Mouse (Mus musculus) thymus, adult 2 months (tissue): ENCODE measurements around the gene Capn2. TPM values are rescaled to one million over a fixed set of nuclear protein-coding genes. Genes with fewer than 3 reads are reported as not detected.

Experiments used
- DNase-seq: peaks from one replicate; pipeline ENCODE4 v3.0.0; 2021
- H3K27ac ChIP-seq: fragments of 200-500 bp; 2 replicates; pipeline ENCODE4 v1.5.1; 2012; ENCODE audit warnings: low read length, control low read depth; ENCODE audit not compliant: control insufficient read depth, insufficient read depth
- H3K27me3 ChIP-seq: fragments of 200-500 bp; 2 replicates; pipeline ENCODE4 v1.6.1; 2012; ENCODE audit warnings: mild to moderate bottlenecking, low read length, moderate library complexity, mixed read lengths; ENCODE audit not compliant: control insufficient read depth, insufficient read depth
- H3K36me3 ChIP-seq: fragments of 200-500 bp; 2 replicates; pipeline ENCODE4 v1.6.1; 2012; ENCODE audit warnings: mild to moderate bottlenecking, low read length, moderate library complexity; ENCODE audit not compliant: control insufficient read depth, insufficient read depth
- H3K4me1 ChIP-seq: fragments of 200-500 bp; replicated peaks from 2 replicates; pipeline ENCODE4 v1.6.1; 2012; ENCODE audit warnings: low read length; ENCODE audit not compliant: control insufficient read depth, insufficient read depth
- H3K4me3 ChIP-seq: fragments of 200-500 bp; 2 replicates; pipeline ENCODE4 v1.5.1; 2012; ENCODE audit warnings: mild to moderate bottlenecking, low read length, control low read depth, moderate library complexity; ENCODE audit not compliant: control insufficient read depth, insufficient read depth
- CTCF ChIP-seq: fragments of 200-500 bp; IDR thresholded peaks from 2 replicates; pipeline ENCODE4 v1.5.1; 2012; ENCODE audit warnings: mild to moderate bottlenecking, control low read depth, low read length, moderate library complexity, borderline replicate concordance; ENCODE audit not compliant: control insufficient read depth, poor library complexity, insufficient read depth; ENCODE audit errors: extremely low read depth
- POLR2A ChIP-seq: fragments of 200-500 bp; IDR thresholded peaks from 2 replicates; pipeline ENCODE4 v1.6.1; 2012; ENCODE audit warnings: mild to moderate bottlenecking, low read length, control low read depth, moderate library complexity; ENCODE audit not compliant: control insufficient read depth, poor library complexity, insufficient read depth; ENCODE audit errors: extremely low read depth
- WGBS: fragments of 180-500 bp; shearing (Covaris S2); methylation state at CpG from one replicate; pipeline ENCODE4 v1.1.7; 2018; 5-methylcytosine and 5-hydroxymethylcytosine counted together
- polyA plus RNA-seq: library from polyadenylated mRNA; depleted of rRNA; stranded (reverse); fragments of >200 nt; gene quantifications from 2 replicates; pipeline ENCODE4 v1.2.3, GENCODE M21; 2012

Gene Capn2
- polyA plus RNA-seq, 1 experiment, result 19.4 TPM

GRCm38 (mm10) chr1:182482991-182483909 lies 34.2 kb downstream of the Capn2 start:
- 96% methylated on average over 14 of the region's 14 CpGs for WGBS
- TF ChIP-seq POLR2A (no peak), CTCF (no peak)
- Histone ChIP-seq H3K4me1 (no peaks in the 10 kb centered on the region), H3K27ac (no peak overlapping the region), H3K4me3 (no peak overlapping the region), H3K27me3 (no peaks in the 10 kb centered on the region), H3K36me3 (no peaks in the 10 kb centered on the region)
- DNase-seq, result no peak

DNA sequence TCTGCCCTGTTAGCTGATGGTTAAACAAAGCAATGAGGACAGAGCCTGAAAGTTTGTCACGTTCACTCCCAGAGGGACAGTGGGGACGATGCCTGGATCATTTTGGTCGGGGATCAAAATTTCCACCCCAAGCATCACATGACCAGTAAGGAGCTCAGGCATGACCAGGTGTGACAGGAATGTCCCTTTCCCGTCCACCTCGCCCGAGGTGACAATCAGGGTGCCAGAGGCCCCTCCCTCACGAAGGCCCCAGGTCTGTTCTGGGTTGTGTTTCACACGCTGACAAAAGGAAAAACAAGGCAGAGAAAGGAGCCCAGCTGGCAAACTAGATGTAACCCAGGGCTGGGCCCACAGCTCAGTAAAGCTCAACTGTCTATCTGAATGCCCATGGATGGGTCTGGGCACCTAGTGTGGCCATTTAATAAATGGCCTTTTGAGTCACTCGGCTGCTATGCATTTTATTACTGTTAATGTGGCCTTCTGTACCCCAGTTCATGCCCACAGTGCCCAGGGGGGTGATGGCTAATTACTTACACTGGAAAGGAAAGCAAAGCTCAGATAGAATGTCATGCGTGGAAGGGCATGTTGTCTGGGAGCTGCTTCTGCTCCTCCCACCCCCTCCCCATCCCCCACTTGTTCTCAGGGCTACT lies 35.6 kb downstream of the Capn2 start:
- Histone ChIP-seq H3K4me3 (no peak overlapping the region), H3K4me1 (no peaks in the 10 kb centered on the region), H3K36me3 (no peaks in the 10 kb centered on the region; the same call in 1 of the 2 replicates), H3K27ac (no peak overlapping the region), H3K27me3 (no peaks in the 10 kb centered on the region)
- no peak for DNase-seq
- TF ChIP-seq POLR2A (no peak), CTCF (no peak)
- 95% methylated on average over 10 of the region's 10 CpGs for WGBS

DNA sequence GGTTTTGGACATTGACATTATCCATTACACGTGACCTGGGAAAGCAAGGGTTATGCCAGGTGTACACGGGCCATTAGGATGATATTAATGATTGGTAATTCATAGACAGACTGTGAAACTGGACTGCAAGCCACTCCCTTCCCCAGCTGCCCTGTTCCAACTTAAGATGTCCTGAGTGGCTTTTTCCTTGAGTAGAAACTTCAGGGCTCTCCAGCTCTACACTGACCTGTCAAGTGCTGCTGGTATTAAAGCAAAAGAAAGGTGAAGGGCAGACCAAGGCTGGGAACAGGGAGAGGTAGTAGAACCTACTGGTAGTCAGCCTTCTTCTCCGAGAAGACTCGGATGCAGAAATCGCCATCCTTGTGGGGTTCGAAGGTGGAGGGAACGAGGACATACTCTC lies 36.3 kb downstream of the Capn2 start:
- 96% methylated on average over 7 of the region's 7 CpGs for WGBS
- H3K36me3 ChIP-seq, result no peaks in the 10 kb centered on the region; the same call in 1 of the 2 replicates
- no peaks in the 10 kb centered on the region for H3K4me1 ChIP-seq
- TF ChIP-seq POLR2A (no peak), CTCF (no peak)
- no peak for DNase-seq
- no peak overlapping the region for H3K27ac ChIP-seq
- H3K27me3 ChIP-seq, result no peaks in the 10 kb centered on the region
- no peak overlapping the region for H3K4me3 ChIP-seq

GRCm38 (mm10) chr1:182478935-182479334 lies 38.5 kb downstream of the Capn2 start:
- Histone ChIP-seq H3K27me3 (no peaks in the 10 kb centered on the region), H3K27ac (no peak overlapping the region), H3K4me1 (no peaks in the 10 kb centered on the region), H3K4me3 (no peak overlapping the region), H3K36me3 (no peaks in the 10 kb centered on the region; the same call in 1 of the 2 replicates)
- no peak for DNase-seq
- TF ChIP-seq CTCF (no peak), POLR2A (no peak)
- 85% methylated on average over 4 of the region's 4 CpGs for WGBS

DNA sequence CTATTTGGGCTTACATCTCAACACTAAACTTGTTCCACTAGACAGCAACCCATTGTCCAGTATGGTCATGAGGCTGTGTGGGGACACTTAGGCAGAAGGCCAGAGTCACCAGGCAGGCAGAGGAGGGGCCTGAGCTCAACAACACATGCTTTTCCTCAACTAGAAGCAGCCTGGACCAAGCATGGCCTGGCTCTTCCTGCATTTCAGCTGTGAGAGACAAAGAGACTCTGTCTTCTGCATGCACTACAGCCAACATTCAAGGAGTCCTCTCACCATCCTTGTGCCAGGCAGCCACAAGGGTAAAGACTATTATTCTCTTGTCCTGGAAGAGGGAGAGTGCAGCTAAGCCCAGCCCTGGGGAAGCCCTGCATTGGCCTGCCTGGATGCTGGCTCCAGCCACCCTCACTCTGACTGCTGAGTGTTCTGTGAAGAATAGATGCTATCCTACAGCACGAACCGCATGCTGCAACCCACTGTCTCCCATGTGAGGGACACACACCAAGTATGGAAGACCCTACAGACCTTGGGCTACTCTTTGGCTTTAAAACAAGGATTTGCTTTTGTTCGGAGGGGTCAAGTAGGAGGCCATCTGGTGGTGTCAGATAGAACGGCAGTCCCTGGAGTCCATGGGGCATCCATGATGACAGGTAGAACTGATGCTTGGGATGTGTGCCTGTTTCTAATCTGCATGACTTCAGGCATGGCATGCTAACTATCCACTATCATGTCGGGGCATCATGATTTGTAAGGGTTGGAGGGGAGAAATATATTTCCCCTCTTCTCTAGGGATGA lies 42.2 kb downstream of the Capn2 start:
- Histone ChIP-seq H3K4me3 (no peak overlapping the region), H3K36me3 (no peaks in the 10 kb centered on the region; the same call in 1 of the 2 replicates), H3K4me1 (no peaks in the 10 kb centered on the region), H3K27me3 (no peaks in the 10 kb centered on the region), H3K27ac (no peak overlapping the region)
- DNase-seq, result no peak
- whole genome bisulfite sequencing, result 91% methylated on average over 5 of the region's 5 CpGs
- TF ChIP-seq CTCF (no peak), POLR2A (no peak)

DNA sequence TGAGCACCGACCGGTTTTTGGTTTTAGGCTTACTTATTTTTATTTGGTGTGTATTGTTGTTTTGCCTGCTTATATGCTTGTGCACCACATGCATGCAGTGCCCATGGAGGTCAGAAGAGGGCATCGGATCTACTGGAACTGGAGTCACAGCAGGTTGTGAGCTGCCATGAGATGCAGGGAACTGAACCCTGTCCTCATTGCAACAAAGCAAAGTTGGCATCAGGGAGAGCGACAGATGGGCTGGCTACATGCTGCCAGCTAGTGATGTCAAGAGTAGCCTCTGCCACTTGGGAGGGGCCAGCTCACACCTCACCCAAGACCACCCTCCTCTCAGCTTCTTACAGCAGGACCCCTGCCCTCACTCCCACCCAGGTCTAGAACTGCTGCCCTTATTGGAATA lies 51.4 kb downstream of the Capn2 start:
- Histone ChIP-seq H3K4me3 (no peak overlapping the region), H3K27ac (no peak overlapping the region), H3K27me3 (no peaks in the 10 kb centered on the region), H3K36me3 (peaks cover 5% of the 10 kb centered on the region), H3K4me1 (no peaks in the 10 kb centered on the region; the same call in 1 of the 2 replicates)
- 92% methylated on average over 4 of the region's 4 CpGs for WGBS
- TF ChIP-seq CTCF (no peak), POLR2A (no peak)
- no peak for DNase-seq
